Comparison of ENCODE assay signal across 8 mouse cellular contexts in the genomic region with DNA sequence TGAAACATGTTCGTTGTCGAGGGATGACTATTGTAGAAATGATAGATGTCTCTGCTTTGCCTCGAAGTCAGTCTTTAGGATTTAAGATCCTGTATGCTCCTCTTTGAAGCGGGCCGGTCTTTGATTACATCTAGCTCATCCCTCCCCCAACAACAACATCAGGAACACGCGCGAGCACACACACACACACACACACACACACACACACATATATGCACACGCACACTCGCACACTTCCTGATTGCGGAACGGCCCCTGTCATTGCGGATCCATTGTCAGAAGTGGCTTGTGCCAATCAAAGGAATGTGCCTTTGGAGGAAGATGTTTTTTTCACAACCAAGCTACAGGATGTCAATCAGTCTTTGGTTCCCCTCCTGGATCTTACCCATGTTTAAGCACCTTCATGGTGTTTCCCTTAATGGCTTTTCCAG. TPM values are rescaled to one million over a fixed set of nuclear protein-coding genes. Genes with fewer than 3 reads are reported as not detected.
A peak's percentile ranks its signal among the peaks of the same experiment; 100 is the strongest.
DNase-seq lines count a peak whose midpoint lies in the region; ATAC-seq and TF ChIP-seq lines count a peak whose summit lies in the region.

No protein-coding gene starts in this region.

- H3K4me2 ChIP-seq in hindbrain, embryonic 13.5 days, result peak overlapping the region; percentile 77
- H3K4me2 ChIP-seq in lung, embryonic 14.5 days, result peak overlapping the region; percentile 95

- no peaks in the 10 kb centered on the region for H3K36me3 ChIP-seq in hindbrain, embryonic 13.5 days
- no peaks in the 10 kb centered on the region for H3K36me3 ChIP-seq in lung, embryonic 14.5 days (ENCODE audit: insufficient read depth)

- H3K4me3 ChIP-seq in left cerebral cortex, adult 2 months, result peak overlapping the region; percentile 76
- H3K4me3 ChIP-seq in cortical plate, adult 2 months (ENCODE audit: insufficient read depth, low read length), result peak overlapping the region; percentile 95
- H3K4me3 ChIP-seq in hindbrain, embryonic 13.5 days, result peak overlapping the region; percentile 95
- peak overlapping the region; percentile 95 for H3K4me3 ChIP-seq in lung, embryonic 14.5 days (ENCODE audit: low read depth, low read length)

- DNase-seq in left cerebral cortex, adult 2 months (ENCODE audit: extremely low spot score in 1 of 2, low spot score in 2 of 2), result no peak
- no peak for DNase-seq in left cerebral cortex, postnatal 10 days (ENCODE audit: extremely low spot score in 1 of 2, low spot score in 2 of 2)
- DNase-seq in lung, embryonic 14.5 days, result peak; percentile 40
- DNase-seq in retina, embryonic 14.5 days (ENCODE audit: low spot score), result peak; percentile 43
- DNase-seq in left cerebral cortex, adult 18-20 months (ENCODE audit: low spot score in 2 of 2), result no peak
- no peak for DNase-seq in adrenal gland, adult 2 months

- TF ChIP-seq POLR2A in cortical plate, adult 2 months (IDR thresholded peaks at IDR 0.05; ENCODE audit: extremely low read depth, insufficient read depth, low read length), result no peak

- peaks cover 1% of the 10 kb centered on the region; the same call in 1 of the 2 replicates for H3K4me1 ChIP-seq in cortical plate, adult 2 months (ENCODE audit: control insufficient read depth, insufficient read depth, low read length)
- peaks cover 26% of the 10 kb centered on the region for H3K4me1 ChIP-seq in hindbrain, embryonic 13.5 days (replicated peaks)
- H3K4me1 ChIP-seq in lung, embryonic 14.5 days (ENCODE audit: insufficient read depth), result peaks cover 9% of the 10 kb centered on the region

- no peak for ATAC-seq in hindbrain, embryonic 13.5 days (ENCODE audit: low FRiP score)
- no peak for ATAC-seq in lung, embryonic 14.5 days (ENCODE audit: insufficient read depth)

- TF ChIP-seq CTCF in left cerebral cortex, adult 2 months (IDR thresholded peaks at IDR 0.05), result no peak
- no peak for TF ChIP-seq CTCF in cortical plate, adult 2 months (IDR thresholded peaks at IDR 0.05; ENCODE audit: extremely low read depth, insufficient read depth, low read length)
- no peak for TF ChIP-seq CTCF in lung, embryonic 14.5 days (IDR thresholded peaks at IDR 0.05; ENCODE audit: low read depth)

- intact Hi-C loops in left cerebral cortex, adult 2 months (cut with DNase I), result loop anchor here (5.0 kb wide), 1 partner anchor 33 kb away; no protein-coding TSS in a partner anchor
- intact Hi-C loops in left cerebral cortex, postnatal 10 days (cut with DNase I), result no loop called here

- no peaks in the 10 kb centered on the region for H3K9me3 ChIP-seq in hindbrain, embryonic 13.5 days
- no peaks in the 10 kb centered on the region for H3K9me3 ChIP-seq in lung, embryonic 14.5 days (ENCODE audit: low read depth, low read length)

- WGBS in hindbrain, embryonic 13.5 days, result 0% methylated on average over 13 of the region's 13 CpGs
- 1% methylated on average over 13 of the region's 13 CpGs for WGBS in lung, embryonic 14.5 days

- no peaks in the 10 kb centered on the region for H3K27me3 ChIP-seq in hindbrain, embryonic 13.5 days
- H3K27me3 ChIP-seq in lung, embryonic 14.5 days (ENCODE audit: insufficient read depth, low read length), result no peaks in the 10 kb centered on the region

- peak overlapping the region; percentile 98 for H3K9ac ChIP-seq in hindbrain, embryonic 13.5 days
- H3K9ac ChIP-seq in lung, embryonic 14.5 days, result peak overlapping the region; percentile 96

- H3K27ac ChIP-seq in left cerebral cortex, adult 2 months, result peak overlapping the region; percentile 94
- peak overlapping the region; percentile 99; the same call in 1 of the 2 replicates for H3K27ac ChIP-seq in cortical plate, adult 2 months (ENCODE audit: insufficient read depth, low read length)
- peak overlapping the region; percentile 99 for H3K27ac ChIP-seq in hindbrain, embryonic 13.5 days
- peak overlapping the region; percentile 99; the same call in 1 of the 2 replicates for H3K27ac ChIP-seq in lung, embryonic 14.5 days (ENCODE audit: low read depth)

RNA-seq across cellular contexts. Expression of a gene that starts 1.4 kb away (rescaled TPM):
- 10 to 100 TPM; 42.3 to 43.5 TPM for total RNA-seq in left cerebral cortex, adult 2 months (2021)
- 10 to 100 TPM; 39.9 to 40.8 TPM for total RNA-seq in left cerebral cortex, postnatal 10 days (2021)
- 21.2 and 21.5 TPM in 2 replicates for polyA plus RNA-seq in cortical plate, adult 2 months (2012; rRNA removed)
- polyA plus RNA-seq in hindbrain, embryonic 13.5 days (2015; fragmentation: Nextera tagmentation; extraction: Ambion mirVana), result 31.0 and 32.8 TPM in 2 replicates
- 12.4 and 13.6 TPM in 2 replicates for polyA plus RNA-seq in lung, embryonic 14.5 days (2014; fragmentation: Nextera tagmentation; extraction: Ambion mirVana)
- total RNA-seq in left cerebral cortex, adult 18-20 months (2021), result 10 to 100 TPM; 37.8 to 41.1 TPM
- total RNA-seq in adrenal gland, adult 2 months (2021), result 10 to 100 TPM; 39.6 to 40.7 TPM
- 20.7 and 24.9 TPM in 2 replicates for polyA plus RNA-seq in adrenal gland, adult 2 months (2012; rRNA removed)

RNA-seq across cellular contexts. Expression of a gene that starts 9.6 kb away (rescaled TPM):
- 1 to 10 TPM; 1.2 TPM for total RNA-seq in left cerebral cortex, adult 2 months (2021)
- 1 to 10 TPM; 1.1 to 1.3 TPM for total RNA-seq in left cerebral cortex, postnatal 10 days (2021)
- polyA plus RNA-seq in cortical plate, adult 2 months (2012; rRNA removed), result 0.40 and 0.51 TPM in 2 replicates
- polyA plus RNA-seq in hindbrain, embryonic 13.5 days (2015; fragmentation: Nextera tagmentation; extraction: Ambion mirVana), result 1.6 and 1.8 TPM in 2 replicates
- polyA plus RNA-seq in lung, embryonic 14.5 days (2014; fragmentation: Nextera tagmentation; extraction: Ambion mirVana), result 2.1 and 2.3 TPM in 2 replicates
- 1 to 10 TPM; 1.2 to 1.3 TPM for total RNA-seq in left cerebral cortex, adult 18-20 months (2021)
- total RNA-seq in adrenal gland, adult 2 months (2021), result under 1 TPM; 0.58 to 0.76 TPM
- polyA plus RNA-seq in adrenal gland, adult 2 months (2012; rRNA removed), result 0.07 TPM in 1 of 2 replicates, not detected in the other

RNA-seq across cellular contexts. Expression of a gene that starts 47.1 kb away (rescaled TPM):
- total RNA-seq in left cerebral cortex, adult 2 months (2021), result 10 to 100 TPM; 70.0 to 74.0 TPM
- 100 to 1,000 TPM in 1 of 2 experiments, 10 to 100 TPM in 1; 88.3 to 104 TPM for total RNA-seq in left cerebral cortex, postnatal 10 days (2021)
- 128 and 129 TPM in 2 replicates for polyA plus RNA-seq in cortical plate, adult 2 months (2012; rRNA removed)
- 175 and 186 TPM in 2 replicates for polyA plus RNA-seq in hindbrain, embryonic 13.5 days (2015; fragmentation: Nextera tagmentation; extraction: Ambion mirVana)
- 220 and 252 TPM in 2 replicates for polyA plus RNA-seq in lung, embryonic 14.5 days (2014; fragmentation: Nextera tagmentation; extraction: Ambion mirVana)
- 100 to 1,000 TPM in 1 of 2 experiments, 10 to 100 TPM in 1; 87.4 to 103 TPM for total RNA-seq in left cerebral cortex, adult 18-20 months (2021)
- 100 to 1,000 TPM; 204 to 395 TPM for total RNA-seq in adrenal gland, adult 2 months (2021)
- polyA plus RNA-seq in adrenal gland, adult 2 months (2012; rRNA removed), result 125 and 220 TPM in 2 replicates

Comparison
In these comparisons a context has a peak if more than half of its experiments do, and no peak if none do; other contexts are left out.
1. DNase-seq: peak in lung, embryonic 14.5 days (single experiment) and retina, embryonic 14.5 days (single experiment); none in left cerebral cortex, adult 2 months (0 of 2), left cerebral cortex, postnatal 10 days (0 of 2), left cerebral cortex, adult 18-20 months (0 of 2) and adrenal gland, adult 2 months (single experiment).
2. Peak in every context shown above with its lines, with median percentiles within 50 percentile points of each other: H3K27ac ChIP-seq and H3K4me3 ChIP-seq.